9 mouse cellular contexts compared by ENCODE assay signal in genomic region chr7:34759378-34759822, GRCm38 (mm10). TPM values are rescaled to one million over a fixed set of nuclear protein-coding genes. Genes with fewer than 3 reads are reported as not detected.
DNase-seq lines count a peak whose midpoint lies in the region; ATAC-seq and TF ChIP-seq lines count a peak whose summit lies in the region.
"Had no signal": no experiment of that assay in that cellular context is flagged by ENCODE, and none has a peak within 500 bp of the region (broad histone marks: within the 10 kb centered on the region; RNA-seq: fewer than 3 reads in every experiment).

No protein-coding gene starts in this region.

- TF ChIP-seq CTCF in layer of hippocampus, adult 2 months (conservative IDR thresholded peaks at IDR 0.05) = no peak

- H3K9ac ChIP-seq in midbrain, embryonic 12.5 days (replicated peaks) = no peak overlapping the region
- H3K9ac ChIP-seq in midbrain, embryonic 11.5 days (ENCODE audit: low read length) = no peak overlapping the region
- no peak overlapping the region for H3K9ac ChIP-seq in embryonic facial prominence, embryonic 15.5 days

- H3K4me2 ChIP-seq in midbrain, embryonic 12.5 days (replicated peaks) = no peak overlapping the region
- H3K4me2 ChIP-seq in midbrain, embryonic 11.5 days = no peak overlapping the region
- H3K4me2 ChIP-seq in embryonic facial prominence, embryonic 15.5 days (replicated peaks) = no peak overlapping the region

- no peak overlapping the region for H3K4me3 ChIP-seq in midbrain, embryonic 12.5 days
- H3K4me3 ChIP-seq in midbrain, embryonic 11.5 days (ENCODE audit: low read depth, low read length) = no peak overlapping the region
- no peak overlapping the region for H3K4me3 ChIP-seq in embryonic facial prominence, embryonic 15.5 days (replicated peaks)
- H3K4me3 ChIP-seq in layer of hippocampus, adult 2 months = no peak overlapping the region; the same call in 1 of the 2 replicates

- H3K9me3 ChIP-seq in midbrain, embryonic 12.5 days = no peaks in the 10 kb centered on the region
- no peaks in the 10 kb centered on the region for H3K9me3 ChIP-seq in midbrain, embryonic 11.5 days (ENCODE audit: control insufficient read depth, low read length)
- no peaks in the 10 kb centered on the region for H3K9me3 ChIP-seq in embryonic facial prominence, embryonic 15.5 days (replicated peaks)

- H3K27ac ChIP-seq in midbrain, embryonic 12.5 days (replicated peaks) = 0 out of 2 replicates have a peak overlapping the region, but pooled peaks have one; percentile 20
- no peak overlapping the region for H3K27ac ChIP-seq in midbrain, embryonic 11.5 days (ENCODE audit: low read depth, low read length)
- no peak overlapping the region for H3K27ac ChIP-seq in embryonic facial prominence, embryonic 15.5 days (replicated peaks)
- no peak overlapping the region for H3K27ac ChIP-seq in layer of hippocampus, adult 2 months
- H3K27ac ChIP-seq: kidney, postnatal 0 days had no signal

- no peaks in the 10 kb centered on the region for H3K27me3 ChIP-seq in midbrain, embryonic 12.5 days
- no peaks in the 10 kb centered on the region for H3K27me3 ChIP-seq in midbrain, embryonic 11.5 days (ENCODE audit: control insufficient read depth, insufficient read depth, low read length)
- H3K27me3 ChIP-seq in embryonic facial prominence, embryonic 15.5 days = no peaks in the 10 kb centered on the region

- WGBS in midbrain, embryonic 12.5 days = 72% methylated on average over 7 of the region's 7 CpGs
- 76% methylated on average over 7 of the region's 7 CpGs for WGBS in midbrain, embryonic 11.5 days
- 40% methylated on average over 7 of the region's 7 CpGs for WGBS in embryonic facial prominence, embryonic 15.5 days

- DNase-seq in midbrain, embryonic 11.5 days (ENCODE audit: low spot score, missing footprints) = no peak
- peak; percentile 46 to 71 for DNase-seq in layer of hippocampus, adult 2 months (ENCODE audit: low spot score in 2 of 2)
- peak; percentile 56 to 66 for DNase-seq in right cerebral cortex, adult 2 months (ENCODE audit: low spot score in 2 of 2)
- DNase-seq in urinary bladder, adult 18-20 months (ENCODE audit: low spot score in 2 of 2) = no peak
- DNase-seq in heart, adult 9 months (ENCODE audit: low spot score in 2 of 2) = no peak
- no peak for DNase-seq in spleen, postnatal 10 days (ENCODE audit: low spot score in 2 of 2)

- H3K4me1 ChIP-seq in midbrain, embryonic 12.5 days = peaks cover 21% of the 10 kb centered on the region
- no peaks in the 10 kb centered on the region for H3K4me1 ChIP-seq in midbrain, embryonic 11.5 days (ENCODE audit: control insufficient read depth, insufficient read depth, low read length)
- H3K4me1 ChIP-seq in embryonic facial prominence, embryonic 15.5 days = peaks cover 15% of the 10 kb centered on the region

- no peak for ATAC-seq in midbrain, embryonic 12.5 days (ENCODE audit: low FRiP score, low read depth)
- ATAC-seq in midbrain, embryonic 11.5 days (ENCODE audit: low FRiP score) = no peak
- peak; percentile 78 for ATAC-seq in embryonic facial prominence, embryonic 15.5 days (ENCODE audit: insufficient number of reproducible peaks, low FRiP score, low TSS enrichment, low read depth)

- no peaks in the 10 kb centered on the region for H3K36me3 ChIP-seq in midbrain, embryonic 12.5 days
- no peaks in the 10 kb centered on the region for H3K36me3 ChIP-seq in midbrain, embryonic 11.5 days (ENCODE audit: control insufficient read depth, insufficient read depth, low read length)
- H3K36me3 ChIP-seq in embryonic facial prominence, embryonic 15.5 days = no peaks in the 10 kb centered on the region

RNA-seq across cellular contexts. Expression of gene Chst8, which starts 53.1 kb away (rescaled TPM):
- polyA plus RNA-seq in midbrain, embryonic 12.5 days (2016; fragmentation: Nextera tagmentation; extraction: Ambion mirVana) = 15.7 and 18.9 TPM in 2 replicates
- 9.6 and 10.1 TPM in 2 replicates for polyA plus RNA-seq in midbrain, embryonic 11.5 days (2014; fragmentation: Nextera tagmentation; extraction: Ambion mirVana)
- polyA plus RNA-seq in embryonic facial prominence, embryonic 15.5 days (2015; fragmentation: Nextera tagmentation; extraction: Ambion mirVana) = 2.7 and 4.2 TPM in 2 replicates
- 10 to 100 TPM; 25.7 to 39.9 TPM for total RNA-seq in layer of hippocampus, adult 2 months (2021)

Comparison
In these comparisons a context has a peak if more than half of its experiments do, and no peak if none do; other contexts are left out.
1. DNase-seq: peak in layer of hippocampus, adult 2 months (2 of 2) and right cerebral cortex, adult 2 months (2 of 2); none in midbrain, embryonic 11.5 days (single experiment), urinary bladder, adult 18-20 months (0 of 2), heart, adult 9 months (0 of 2) and spleen, postnatal 10 days (0 of 2).